Mouse (Mus musculus) C2C12 (cell line): ENCODE measurements around the gene Dnajc8. TPM values are rescaled to one million over a fixed set of nuclear protein-coding genes. Genes with fewer than 3 reads are reported as not detected.

Experiments
- H3K27me3 ChIP-seq: one replicate; pipeline ENCODE4 v1.6.1; 2011; ENCODE audit not compliant: control insufficient read depth, insufficient read depth, insufficient read length
- H3K36me3 ChIP-seq: one replicate; pipeline ENCODE4 v1.6.1; 2011; ENCODE audit not compliant: control insufficient read depth, insufficient read depth
- H3K4me3 ChIP-seq: one replicate; pipeline ENCODE4 v1.5.1; 2011; ENCODE audit warnings: mild to moderate bottlenecking, control low read depth; ENCODE audit not compliant: poor library complexity, insufficient read depth, severe bottlenecking
- H3K79me2 ChIP-seq: one replicate; pipeline ENCODE4 v1.6.1; 2011; ENCODE audit not compliant: control insufficient read depth, insufficient read depth
- H3K79me3 ChIP-seq: one replicate; pipeline ENCODE4 v1.6.1; 2011; ENCODE audit warnings: low read depth, control low read depth
- H3ac ChIP-seq: one replicate; pipeline ENCODE3; 2011; ENCODE audit warnings: low read depth; ENCODE audit not compliant: control insufficient read depth, insufficient read length
- CEBPB ChIP-seq: IDR thresholded peaks from one replicate; pipeline ENCODE4 v1.6.1; 2011; ENCODE audit warnings: low read depth, mild to moderate bottlenecking, control low read depth, moderate library complexity
- CTCF ChIP-seq: IDR thresholded peaks from one replicate; pipeline ENCODE4 v1.5.1; 2011; ENCODE audit not compliant: control insufficient read depth, insufficient read depth, insufficient read length
- FOSL1 ChIP-seq: IDR thresholded peaks from one replicate; pipeline ENCODE4 v1.8.0; 2011; ENCODE audit warnings: mild to moderate bottlenecking, low read length; ENCODE audit not compliant: poor library complexity, insufficient read depth, severe bottlenecking
- MAX ChIP-seq: IDR thresholded peaks from one replicate; pipeline ENCODE4 v1.6.1; 2011; ENCODE audit warnings: mild to moderate bottlenecking, control low read depth
- MYOD1 ChIP-seq: IDR thresholded peaks from one replicate; pipeline ENCODE4 v1.6.1; 2011; ENCODE audit warnings: low read depth; ENCODE audit not compliant: control insufficient read depth, insufficient read length
- MYOG ChIP-seq: IDR thresholded peaks from one replicate; pipeline ENCODE4 v1.6.1; 2011; ENCODE audit not compliant: control insufficient read depth, insufficient read length; ENCODE audit errors: extremely low read depth
- USF1 ChIP-seq: IDR thresholded peaks from one replicate; pipeline ENCODE4 v1.6.1; 2011; ENCODE audit warnings: low read depth, mild to moderate bottlenecking, control low read depth, moderate library complexity
- polyA plus RNA-seq: library from polyadenylated mRNA; unstranded; fragments of >200 nt; fragmentation: generic; extraction: Trizol; gene quantifications from one replicate; pipeline ENCODE4 v1.2.1, GENCODE M21; 2012; ENCODE audit warnings: missing spikeins

The Dnajc8 gene
- polyA plus RNA-seq, 1 experiment, result 104 TPM

- peak; percentile 56 for TF ChIP-seq CEBPB
- no peak for TF ChIP-seq USF1
- no peak overlapping the region for H3K4me3 ChIP-seq
- no peaks in the 10 kb centered on the region for H3K27me3 ChIP-seq
- H3K36me3 ChIP-seq, result no peaks in the 10 kb centered on the region
- no peak overlapping the region for H3ac ChIP-seq
- peaks cover 16% of the 10 kb centered on the region for H3K79me2 ChIP-seq
- peaks cover 9% of the 10 kb centered on the region for H3K79me3 ChIP-seq
These were observed 21.7 kb upstream of the Dnajc8 start for GRCm38 (mm10) chr4:132513395-132514273.

DNA sequence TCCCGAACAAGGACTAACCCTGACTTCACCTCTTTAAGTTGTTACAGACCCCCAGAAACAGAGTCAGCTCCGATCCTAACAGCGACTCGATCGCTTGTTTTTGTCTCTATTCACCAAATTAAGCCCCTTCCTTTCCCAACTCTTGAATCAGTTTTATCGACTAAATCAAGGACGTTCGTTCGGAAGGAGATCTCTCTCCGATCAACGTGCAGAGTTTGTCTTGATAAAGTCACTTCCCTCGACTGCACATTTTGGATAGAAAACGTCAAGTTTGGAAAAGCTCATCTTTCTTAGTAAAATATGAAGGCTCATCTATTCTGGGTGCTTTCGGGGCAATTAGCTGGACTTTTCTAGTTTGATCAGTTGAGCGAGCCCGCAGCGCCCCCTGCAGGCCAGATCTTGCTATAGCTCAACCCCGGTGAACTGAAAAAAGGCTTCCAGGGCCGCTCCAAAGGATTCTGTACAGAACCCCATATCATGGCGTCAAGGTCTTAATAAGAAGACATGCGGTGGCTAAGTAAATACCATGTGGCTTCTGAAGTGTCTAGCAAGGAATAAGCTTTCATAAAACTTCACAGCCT, 20.7 kb upstream of the Dnajc8 start:
- H3K79me3 ChIP-seq, result no peaks in the 10 kb centered on the region
- no peaks in the 10 kb centered on the region for H3K27me3 ChIP-seq
- peak overlapping the region; percentile 41 for H3ac ChIP-seq
- TF ChIP-seq MAX, result peak; percentile 13
- TF ChIP-seq CTCF, result peak; percentile 18
- TF ChIP-seq MYOG, result no peak
- H3K4me3 ChIP-seq, result peak overlapping the region; percentile 37
- no peaks in the 10 kb centered on the region for H3K36me3 ChIP-seq
- peaks cover 6% of the 10 kb centered on the region for H3K79me2 ChIP-seq

DNA sequence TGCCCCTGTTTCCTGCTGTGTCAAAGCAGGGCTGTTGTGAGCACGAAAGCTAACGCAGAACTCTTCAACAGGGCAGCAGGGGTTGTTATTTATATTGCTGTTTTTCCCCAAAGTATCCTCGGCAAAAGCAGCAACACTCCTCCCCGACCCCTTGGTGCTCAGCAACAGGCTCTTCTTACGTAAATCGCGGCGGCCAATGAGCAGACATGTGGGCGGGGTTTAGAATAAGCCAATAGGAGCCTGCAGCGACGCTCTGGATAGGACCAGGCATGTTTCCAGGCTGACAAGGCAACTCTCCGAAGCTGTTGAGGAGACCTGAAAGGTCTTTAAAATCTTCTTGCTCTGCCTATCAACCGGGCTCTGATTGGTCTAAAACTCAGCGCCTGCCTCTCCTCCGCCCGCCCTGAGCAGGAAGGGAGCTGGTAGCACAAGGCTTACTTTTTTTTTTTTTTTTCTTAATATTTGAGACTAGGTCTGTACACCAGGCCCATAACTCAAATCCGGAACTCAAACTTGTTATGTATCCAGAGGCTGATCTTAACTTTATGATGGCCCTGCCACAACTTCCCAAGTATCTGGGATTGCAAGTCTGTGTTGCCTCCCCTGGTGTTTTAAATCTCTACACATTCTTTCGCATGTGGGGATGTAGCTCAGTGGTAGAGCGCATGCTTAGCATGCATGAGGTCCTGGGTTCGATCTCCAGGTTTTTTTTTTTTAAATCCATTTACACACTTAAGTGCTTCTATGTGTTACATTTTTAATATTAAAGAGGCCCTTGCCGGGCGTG, 19.8 kb upstream of the Dnajc8 start:
- peak overlapping the region; percentile 57 for H3ac ChIP-seq
- no peaks in the 10 kb centered on the region for H3K27me3 ChIP-seq
- H3K79me3 ChIP-seq, result no peaks in the 10 kb centered on the region
- no peaks in the 10 kb centered on the region for H3K79me2 ChIP-seq
- peak overlapping the region; percentile 37 for H3K4me3 ChIP-seq
- no peak for TF ChIP-seq FOSL1
- peak; percentile 55 for TF ChIP-seq MAX
- no peaks in the 10 kb centered on the region for H3K36me3 ChIP-seq

GRCm38 (mm10) chr4:132518066-132518465, 17.3 kb upstream of the Dnajc8 start:
- no peak for TF ChIP-seq MYOD1
- no peak for TF ChIP-seq USF1
- TF ChIP-seq MAX, result no peak
- no peak for TF ChIP-seq CEBPB
- H3K79me2 ChIP-seq, result no peaks in the 10 kb centered on the region
- H3ac ChIP-seq, result no peak overlapping the region
- no peaks in the 10 kb centered on the region for H3K36me3 ChIP-seq
- H3K27me3 ChIP-seq, result no peaks in the 10 kb centered on the region
- H3K79me3 ChIP-seq, result no peaks in the 10 kb centered on the region
- no peak overlapping the region for H3K4me3 ChIP-seq

GRCm38 (mm10) chr4:132519188-132519587, 16.2 kb upstream of the Dnajc8 start:
- Histone ChIP-seq H3K4me3 (no peak overlapping the region), H3K36me3 (no peaks in the 10 kb centered on the region), H3K27me3 (no peaks in the 10 kb centered on the region), H3K79me3 (no peaks in the 10 kb centered on the region), H3K79me2 (no peaks in the 10 kb centered on the region), H3ac (no peak overlapping the region)
- TF ChIP-seq MAX, result no peak
- TF ChIP-seq MYOD1, result no peak
- no peak for TF ChIP-seq USF1
- no peak for TF ChIP-seq CTCF
- no peak for TF ChIP-seq CEBPB
- TF ChIP-seq MYOG, result no peak
- no peak for TF ChIP-seq FOSL1

- Histone ChIP-seq H3ac (no peak overlapping the region), H3K79me3 (no peaks in the 10 kb centered on the region), H3K36me3 (no peaks in the 10 kb centered on the region), H3K4me3 (no peak overlapping the region), H3K79me2 (no peaks in the 10 kb centered on the region), H3K27me3 (no peaks in the 10 kb centered on the region)
- no peak for TF ChIP-seq USF1
- no peak for TF ChIP-seq MAX
- TF ChIP-seq FOSL1, result no peak
- TF ChIP-seq CTCF, result no peak
- no peak for TF ChIP-seq MYOG
- TF ChIP-seq MYOD1, result no peak
- no peak for TF ChIP-seq CEBPB
These were observed 11.0 kb upstream of the Dnajc8 start for GRCm38 (mm10) chr4:132524321-132524741.
